Mouse (Mus musculus): ENCODE results near the gene Mnat1. TPM values are rescaled to one million over a fixed set of nuclear protein-coding genes. Genes with fewer than 3 reads are reported as not detected.

Mnat1 gene
- total and polyA plus RNA-seq, 2 experiments from 2014 or later = 16.1 to 16.3 TPM

DNA sequence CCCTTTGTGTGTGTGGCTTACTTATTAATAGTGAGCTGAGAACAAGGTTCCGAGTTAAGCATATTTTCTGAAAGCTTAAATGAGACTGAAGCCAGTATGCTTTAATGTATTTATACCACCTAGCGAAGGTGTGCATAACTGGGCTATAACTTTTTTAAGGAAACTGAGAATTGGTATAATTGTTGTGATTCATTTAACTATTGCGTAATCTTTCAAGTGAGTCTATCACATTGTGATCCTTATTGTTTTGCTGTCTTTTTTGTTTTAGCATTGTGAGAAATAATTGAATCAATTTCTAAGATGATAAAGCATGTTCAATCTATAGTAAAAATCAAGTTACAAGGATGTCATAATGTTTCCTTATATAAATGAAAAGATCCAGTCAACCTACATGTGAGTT is 104.9 kb downstream of the Mnat1 start:
- H3K27me3 ChIP-seq (ENCODE audit: insufficient read depth, low read length) = no peaks in the 10 kb centered on the region
- 95% methylated on average over 3 of the region's 3 CpGs for WGBS
- H3K9me3 ChIP-seq (ENCODE audit: low read length) = no peaks in the 10 kb centered on the region
- no peak overlapping the region for H3K9ac ChIP-seq
- TF ChIP-seq CTCF (IDR thresholded peaks at IDR 0.05; ENCODE audit: low read depth) = no peak
- H3K4me1 ChIP-seq (ENCODE audit: insufficient read depth) = no peaks in the 10 kb centered on the region
- ATAC-seq = no peak
- no peak overlapping the region for H3K4me3 ChIP-seq (ENCODE audit: low read depth, low read length)
- no peak overlapping the region for H3K4me2 ChIP-seq (ENCODE audit: low read depth)
- no peak overlapping the region for H3K27ac ChIP-seq (ENCODE audit: low read depth, low read length)
- no peaks in the 10 kb centered on the region for H3K36me3 ChIP-seq (ENCODE audit: insufficient read depth)
- no peak for DNase-seq

DNA sequence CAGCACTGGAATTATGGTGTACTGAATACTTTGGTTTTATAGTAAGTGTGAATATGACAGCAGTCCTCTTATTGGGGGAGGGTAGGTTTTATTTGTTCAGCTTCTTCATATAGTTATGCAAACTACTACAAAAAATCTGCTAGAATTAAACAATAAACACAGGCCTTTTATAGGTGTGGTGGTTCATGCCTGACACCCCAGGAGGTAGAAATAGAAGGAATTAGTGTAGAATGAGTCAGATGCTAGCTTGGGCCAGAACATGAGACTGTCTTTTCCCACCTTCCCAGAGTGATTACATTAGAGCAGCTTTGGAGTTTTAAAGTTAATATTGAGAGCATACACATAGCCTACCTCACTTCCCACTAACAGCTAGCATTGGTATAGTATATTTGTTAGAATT is 106.7 kb downstream of the Mnat1 start:
- Histone ChIP-seq H3K4me2 (ENCODE audit: low read depth) (no peak overlapping the region), H3K27ac (ENCODE audit: low read depth, low read length) (no peak overlapping the region), H3K4me1 (ENCODE audit: insufficient read depth) (no peaks in the 10 kb centered on the region), H3K27me3 (ENCODE audit: insufficient read depth, low read length) (no peaks in the 10 kb centered on the region), H3K9ac (no peak overlapping the region), H3K4me3 (ENCODE audit: low read depth, low read length) (no peak overlapping the region), H3K36me3 (ENCODE audit: insufficient read depth) (no peaks in the 10 kb centered on the region), H3K9me3 (ENCODE audit: low read length) (no peaks in the 10 kb centered on the region)
- no peak for ATAC-seq
- no peak for DNase-seq
- TF ChIP-seq CTCF (IDR thresholded peaks at IDR 0.05; ENCODE audit: low read depth) = no peak

DNA sequence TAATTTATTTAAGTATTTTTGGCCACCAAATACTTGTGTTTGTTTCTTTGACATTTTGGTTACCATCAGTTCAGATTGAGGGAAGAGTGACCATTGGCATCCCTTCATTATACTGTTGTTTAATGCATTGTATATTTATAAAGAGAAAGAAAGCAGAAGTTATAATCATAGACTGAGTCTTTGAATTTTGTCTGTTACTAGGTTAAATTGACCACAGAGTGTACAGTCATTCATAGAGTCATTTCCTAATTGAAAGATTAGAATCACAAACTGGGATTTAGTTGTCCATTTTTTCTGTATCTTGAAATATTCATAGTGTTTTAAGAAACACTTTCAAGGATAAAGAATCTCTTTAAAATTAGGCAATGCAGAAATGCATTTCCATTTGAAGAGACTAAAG is 108.0 kb downstream of the Mnat1 start:
- H3K4me1 ChIP-seq (ENCODE audit: insufficient read depth) = no peaks in the 10 kb centered on the region
- no peak for TF ChIP-seq CTCF (IDR thresholded peaks at IDR 0.05; ENCODE audit: low read depth)
- H3K9me3 ChIP-seq (ENCODE audit: low read length) = no peaks in the 10 kb centered on the region

DNA sequence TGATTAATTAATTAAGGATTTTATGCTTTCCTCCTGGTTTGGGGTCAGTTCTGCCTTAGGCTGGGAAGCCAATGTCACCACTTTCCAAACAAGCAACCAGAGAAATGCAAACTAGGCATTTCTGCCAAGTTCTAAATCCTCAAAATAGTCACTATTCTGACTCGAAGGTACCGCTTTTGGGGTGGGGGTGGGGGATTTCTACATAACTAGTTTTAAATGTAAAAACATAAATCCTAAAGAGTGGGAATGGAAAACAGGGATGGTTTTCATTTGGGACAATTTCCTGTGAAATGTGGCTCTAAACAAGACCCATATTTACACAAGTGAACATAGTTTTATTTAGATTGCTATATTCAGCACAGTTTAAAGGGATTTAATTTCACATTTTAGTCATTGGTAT is 109.1 kb downstream of the Mnat1 start:
- Histone ChIP-seq H3K9ac (no peak overlapping the region), H3K4me3 (ENCODE audit: low read depth, low read length) (no peak overlapping the region), H3K27me3 (ENCODE audit: insufficient read depth, low read length) (no peaks in the 10 kb centered on the region), H3K36me3 (ENCODE audit: insufficient read depth) (no peaks in the 10 kb centered on the region), H3K4me2 (ENCODE audit: low read depth) (no peak overlapping the region), H3K4me1 (ENCODE audit: insufficient read depth) (no peaks in the 10 kb centered on the region), H3K9me3 (ENCODE audit: low read length) (no peaks in the 10 kb centered on the region), H3K27ac (ENCODE audit: low read depth, low read length) (no peak overlapping the region)
- DNase-seq (no peak), ATAC-seq (no peak)
- no peak for TF ChIP-seq CTCF (IDR thresholded peaks at IDR 0.05; ENCODE audit: low read depth)
- WGBS = 57% methylated on average over 2 of the region's 2 CpGs

More for the DNA sequence above, 108.0 kb downstream of the Mnat1 start:
- no peak for ATAC-seq
- no peak for DNase-seq
- H3K36me3 ChIP-seq (ENCODE audit: insufficient read depth) = no peaks in the 10 kb centered on the region
- H3K27ac ChIP-seq (ENCODE audit: low read depth, low read length) = no peak overlapping the region
- H3K27me3 ChIP-seq (ENCODE audit: insufficient read depth, low read length) = no peaks in the 10 kb centered on the region
- no peak overlapping the region for H3K9ac ChIP-seq
- H3K4me3 ChIP-seq (ENCODE audit: low read depth, low read length) = no peak overlapping the region
- H3K4me2 ChIP-seq (ENCODE audit: low read depth) = no peak overlapping the region

DNA sequence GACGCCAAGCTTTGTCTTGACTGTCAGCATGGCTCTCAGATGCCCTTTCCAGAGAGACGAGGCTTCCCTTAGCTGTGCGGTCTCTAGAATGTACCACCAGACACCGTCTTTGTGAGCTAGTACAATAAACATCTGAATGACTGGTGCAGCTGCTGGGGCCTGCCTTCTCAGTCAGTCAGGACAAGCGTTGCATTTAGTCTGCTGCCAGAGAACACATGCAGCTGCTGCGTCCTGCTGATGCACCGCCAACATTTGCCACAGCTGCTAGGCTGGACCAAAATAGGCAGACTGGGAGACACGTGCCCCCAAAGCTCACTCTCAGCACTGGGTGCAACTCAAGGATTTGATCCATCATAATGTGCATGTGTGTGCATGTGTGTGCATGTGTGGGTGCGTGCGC is 118.4 kb downstream of the Mnat1 start:
- no peak for TF ChIP-seq CTCF (IDR thresholded peaks at IDR 0.05; ENCODE audit: low read depth)
- no peaks in the 10 kb centered on the region for H3K27me3 ChIP-seq (ENCODE audit: insufficient read depth, low read length)
- peak; percentile 97 for ATAC-seq
- WGBS = 49% methylated on average over 10 of the region's 10 CpGs
- no peaks in the 10 kb centered on the region; the same call in 1 of the 2 replicates for H3K36me3 ChIP-seq (ENCODE audit: insufficient read depth)
- H3K9ac ChIP-seq = no peak overlapping the region
- no peaks in the 10 kb centered on the region for H3K4me1 ChIP-seq (ENCODE audit: insufficient read depth)
- peak overlapping the region; percentile 66 for H3K27ac ChIP-seq (ENCODE audit: low read depth, low read length)
- peak; percentile 74 for DNase-seq
- no peak overlapping the region for H3K4me3 ChIP-seq (ENCODE audit: low read depth, low read length)
- no peak overlapping the region for H3K4me2 ChIP-seq (ENCODE audit: low read depth)
- H3K9me3 ChIP-seq (ENCODE audit: low read length) = no peaks in the 10 kb centered on the region

DNA sequence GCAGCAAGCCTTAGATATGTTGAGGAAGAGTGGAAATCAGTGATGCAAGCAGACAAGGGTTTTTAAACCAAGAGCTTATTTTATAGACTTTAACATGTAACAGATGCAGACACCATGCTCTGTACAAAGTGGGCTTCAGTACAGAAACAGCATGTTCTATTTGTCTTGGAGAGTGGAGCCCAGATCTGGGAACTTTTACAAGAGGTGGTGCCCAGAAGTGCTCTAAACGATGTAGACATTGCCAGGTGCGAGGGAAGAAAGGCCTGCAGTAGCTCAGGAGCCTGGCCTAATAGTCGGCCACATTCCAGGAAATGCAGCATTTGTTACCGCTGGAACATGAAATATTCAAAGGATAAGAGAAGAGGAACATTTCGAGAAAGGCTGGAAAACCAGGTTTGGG is 122.2 kb downstream of the Mnat1 start:
- H3K9me3 ChIP-seq (ENCODE audit: low read length) = no peaks in the 10 kb centered on the region
- no peaks in the 10 kb centered on the region for H3K4me1 ChIP-seq (ENCODE audit: insufficient read depth)
- H3K9ac ChIP-seq = no peak overlapping the region
- H3K36me3 ChIP-seq (ENCODE audit: insufficient read depth) = no peaks in the 10 kb centered on the region
- no peak for TF ChIP-seq CTCF (IDR thresholded peaks at IDR 0.05; ENCODE audit: low read depth)
- DNase-seq = no peak
- no peak for ATAC-seq
- H3K27me3 ChIP-seq (ENCODE audit: insufficient read depth, low read length) = no peaks in the 10 kb centered on the region
- no peak overlapping the region for H3K4me3 ChIP-seq (ENCODE audit: low read depth, low read length)
- H3K4me2 ChIP-seq (ENCODE audit: low read depth) = no peak overlapping the region
- H3K27ac ChIP-seq (ENCODE audit: low read depth, low read length) = no peak overlapping the region
- WGBS = 76% methylated on average over 5 of the region's 5 CpGs

DNA sequence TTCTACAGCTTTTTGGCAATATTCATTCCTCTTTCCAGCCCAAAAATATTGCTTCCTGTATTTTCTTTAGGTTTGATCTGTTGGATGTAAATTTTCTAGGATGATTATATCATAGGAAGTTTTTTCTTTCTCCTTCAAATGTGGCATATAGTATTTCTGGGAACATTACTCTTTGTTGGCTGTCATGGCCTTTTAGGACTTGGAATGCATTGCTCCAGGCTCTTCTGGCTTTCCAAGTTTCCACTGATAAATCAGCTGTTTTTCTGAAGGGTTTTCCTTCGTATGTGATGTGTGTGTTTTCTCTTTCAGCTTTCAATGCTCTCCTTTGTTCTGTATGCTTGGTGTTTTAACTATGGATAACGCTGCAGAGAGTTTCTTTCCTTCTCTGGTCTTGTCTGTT is 131.5 kb downstream of the Mnat1 start:
- no peak for DNase-seq
- H3K9me3 ChIP-seq (ENCODE audit: low read length) = no peaks in the 10 kb centered on the region

DNA sequence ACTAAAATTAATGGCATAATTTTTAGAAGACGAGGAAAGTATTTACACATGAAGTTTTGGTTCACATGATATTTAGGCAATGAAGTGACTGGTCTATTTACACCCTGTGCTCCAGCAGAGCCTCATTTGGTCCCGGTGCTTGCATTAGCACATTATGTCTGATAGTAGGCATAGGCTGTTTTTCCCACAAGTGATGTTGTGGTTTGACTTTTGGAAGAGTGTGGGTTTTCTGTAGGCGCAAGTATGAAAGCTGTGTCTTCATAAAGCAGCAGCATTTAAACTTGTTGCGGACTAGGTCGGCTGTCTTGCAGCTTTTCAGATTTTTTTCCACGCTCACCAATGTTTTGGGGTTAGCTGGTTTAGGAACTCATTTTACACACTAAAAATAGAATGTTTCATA is 135.8 kb downstream of the Mnat1 start:
- no peak overlapping the region for H3K9ac ChIP-seq
- no peaks in the 10 kb centered on the region for H3K4me1 ChIP-seq (ENCODE audit: insufficient read depth)
- 91% methylated on average over 6 of the region's 6 CpGs for WGBS
- no peaks in the 10 kb centered on the region for H3K36me3 ChIP-seq (ENCODE audit: insufficient read depth)
- no peak overlapping the region for H3K27ac ChIP-seq (ENCODE audit: low read depth, low read length)
- no peak overlapping the region for H3K4me2 ChIP-seq (ENCODE audit: low read depth)
- no peaks in the 10 kb centered on the region for H3K27me3 ChIP-seq (ENCODE audit: insufficient read depth, low read length)
- no peak for DNase-seq
- no peak for ATAC-seq
- no peaks in the 10 kb centered on the region for H3K9me3 ChIP-seq (ENCODE audit: low read length)
- no peak for TF ChIP-seq CTCF (IDR thresholded peaks at IDR 0.05; ENCODE audit: low read depth)
- H3K4me3 ChIP-seq (ENCODE audit: low read depth, low read length) = no peak overlapping the region

More for the DNA sequence above, 131.5 kb downstream of the Mnat1 start:
- no peak overlapping the region for H3K4me3 ChIP-seq (ENCODE audit: low read depth, low read length)
- ATAC-seq = no peak
- WGBS = 55% methylated on average over 2 of the region's 2 CpGs
- no peak for TF ChIP-seq CTCF (IDR thresholded peaks at IDR 0.05; ENCODE audit: low read depth)
- H3K36me3 ChIP-seq (ENCODE audit: insufficient read depth) = no peaks in the 10 kb centered on the region
- no peak overlapping the region for H3K4me2 ChIP-seq (ENCODE audit: low read depth)
- H3K27me3 ChIP-seq (ENCODE audit: insufficient read depth, low read length) = no peaks in the 10 kb centered on the region
- H3K4me1 ChIP-seq (ENCODE audit: insufficient read depth) = no peaks in the 10 kb centered on the region
- no peak overlapping the region for H3K27ac ChIP-seq (ENCODE audit: low read depth, low read length)
- no peak overlapping the region for H3K9ac ChIP-seq

Measured in forebrain, postnatal 0 days (tissue).